Mouse (Mus musculus) small intestine, adult 2 months (tissue): Measurements from ENCODE around the gene Dock9. TPM values are rescaled to one million over a fixed set of nuclear protein-coding genes. Genes with fewer than 3 reads are reported as not detected.
A peak's percentile ranks its signal among the peaks of the same experiment; 100 is the strongest.

Source experiments
- H3K27ac ChIP-seq: fragments of 200-500 bp; 2 replicates; pipeline ENCODE4 v1.5.1; 2012; ENCODE audit warnings: low read depth, low read length, control low read depth, inconsistent platforms; ENCODE audit not compliant: insufficient read depth
- H3K27me3 ChIP-seq: fragments of 200-500 bp; 2 replicates; pipeline ENCODE4 v1.6.1; 2012; ENCODE audit warnings: mild to moderate bottlenecking, moderate library complexity, low read length, inconsistent platforms; ENCODE audit not compliant: control insufficient read depth, insufficient read depth
- H3K36me3 ChIP-seq: fragments of 200-500 bp; 2 replicates; pipeline ENCODE4 v1.6.1; 2012; ENCODE audit warnings: mild to moderate bottlenecking, low read length, control low read depth, inconsistent platforms; ENCODE audit not compliant: control insufficient read depth, insufficient read depth
- H3K4me1 ChIP-seq: fragments of 200-500 bp; 2 replicates; pipeline ENCODE4 v1.6.1; 2012; ENCODE audit warnings: low read length, inconsistent platforms, mixed read lengths; ENCODE audit not compliant: control insufficient read depth, insufficient read depth, insufficient read length
- H3K4me3 ChIP-seq: fragments of 200-500 bp; 2 replicates; pipeline ENCODE4 v1.5.1; 2012; ENCODE audit warnings: low read depth, mild to moderate bottlenecking, control low read depth, inconsistent platforms, low read length, moderate library complexity
- CTCF ChIP-seq: fragments of 200-500 bp; IDR thresholded peaks from 2 replicates; pipeline ENCODE4 v1.5.1; 2012; ENCODE audit warnings: low read depth, mild to moderate bottlenecking, control low read depth, inconsistent platforms, low read length, moderate library complexity, mixed read lengths; ENCODE audit not compliant: insufficient replicate concordance, insufficient read length; ENCODE audit errors: extremely low read depth
- POLR2A ChIP-seq: fragments of 200-500 bp; IDR thresholded peaks from 2 replicates; pipeline ENCODE4 v1.6.1; 2012; ENCODE audit warnings: low read depth, mild to moderate bottlenecking, control low read depth, inconsistent platforms, low read length, moderate library complexity
- WGBS: fragments of 180-500 bp; shearing (Covaris S2); methylation state at CpG from one replicate; pipeline ENCODE4 v1.1.7; 2018; 5-methylcytosine and 5-hydroxymethylcytosine counted together
- polyA plus RNA-seq: library from polyadenylated mRNA; depleted of rRNA; stranded (reverse); fragments of >200 nt; gene quantifications from 2 replicates; pipeline ENCODE4 v1.2.3, GENCODE M21; 2012

The Dock9 gene
- polyA plus RNA-seq, 1 experiment = 5.7 TPM

DNA sequence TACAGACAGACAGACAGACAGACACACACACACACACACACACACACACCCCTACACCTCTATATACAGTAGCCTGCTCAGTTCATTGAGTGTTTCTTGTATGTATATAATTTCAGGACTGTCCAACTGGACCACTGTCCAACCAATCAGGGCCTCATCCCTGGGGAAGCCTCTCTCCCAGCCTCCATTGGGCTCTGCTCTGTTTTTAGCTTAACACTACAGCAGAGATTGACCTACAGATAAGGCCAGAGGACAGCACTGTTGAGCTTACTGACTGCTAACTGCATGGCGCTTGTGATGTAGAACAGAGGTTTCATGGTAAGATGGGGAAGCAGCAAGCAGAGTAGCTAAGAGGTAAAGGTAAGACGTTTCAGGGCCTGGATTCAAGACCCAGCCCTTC is 5.7 kb downstream of the Dock9 start:
- H3K4me1 ChIP-seq = 0 out of 2 replicates have a peak, but pooled peaks cover 2% of the 10 kb centered on the region
- TF ChIP-seq POLR2A (no peak), CTCF (no peak)
- no peak overlapping the region for H3K4me3 ChIP-seq
- WGBS = 89% methylated on average over 2 of the region's 2 CpGs
- H3K36me3 ChIP-seq = no peaks in the 10 kb centered on the region
- no peaks in the 10 kb centered on the region for H3K27me3 ChIP-seq
- H3K27ac ChIP-seq = no peak overlapping the region

DNA sequence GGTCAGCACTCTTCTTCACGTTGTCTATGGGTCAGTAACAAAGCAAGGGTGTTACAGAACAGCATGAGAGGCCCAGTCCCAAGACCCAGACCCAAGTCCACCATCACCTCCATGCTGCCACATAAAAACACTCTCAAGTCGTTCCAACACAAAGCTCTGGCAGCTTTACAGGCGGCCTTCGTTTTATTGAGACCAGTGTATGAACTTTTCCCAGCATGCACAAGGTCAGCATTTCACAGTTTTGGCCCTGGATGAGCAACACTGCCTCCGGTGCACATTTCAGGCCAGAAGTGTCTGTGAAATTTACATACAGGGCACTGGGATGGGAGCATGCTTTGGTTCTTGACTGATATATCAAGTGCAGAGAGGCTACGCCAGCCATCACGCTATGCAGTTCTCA is 6.5 kb downstream of the Dock9 start:
- H3K4me1 ChIP-seq = no peaks in the 10 kb centered on the region
- TF ChIP-seq CTCF (no peak), POLR2A (no peak)
- no peak overlapping the region for H3K27ac ChIP-seq
- no peaks in the 10 kb centered on the region for H3K27me3 ChIP-seq
- WGBS = 76% methylated on average over 7 of the region's 7 CpGs
- no peak overlapping the region for H3K4me3 ChIP-seq
- no peaks in the 10 kb centered on the region for H3K36me3 ChIP-seq

DNA sequence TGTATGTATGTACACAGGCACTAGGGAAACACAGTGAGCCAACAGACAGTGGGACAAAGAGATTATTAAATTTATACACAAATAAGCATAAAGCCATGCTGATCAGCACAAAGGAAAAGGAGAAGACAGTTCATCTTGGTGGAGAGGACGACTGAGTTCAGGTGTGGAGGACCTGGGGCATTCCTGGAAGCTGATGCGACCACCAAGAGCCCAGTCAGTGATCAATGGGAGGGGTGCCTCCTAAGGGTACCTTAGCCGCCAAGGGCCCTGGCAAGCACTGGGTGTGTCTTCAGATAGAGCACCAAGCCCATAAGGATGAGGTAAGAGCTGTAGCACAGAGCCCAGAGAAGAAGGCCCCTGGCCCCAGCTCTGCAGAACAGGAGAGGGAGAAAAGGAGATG is 8.4 kb downstream of the Dock9 start:
- no peaks in the 10 kb centered on the region for H3K27me3 ChIP-seq
- 82% methylated on average over 3 of the region's 3 CpGs for WGBS
- no peaks in the 10 kb centered on the region for H3K36me3 ChIP-seq

DNA sequence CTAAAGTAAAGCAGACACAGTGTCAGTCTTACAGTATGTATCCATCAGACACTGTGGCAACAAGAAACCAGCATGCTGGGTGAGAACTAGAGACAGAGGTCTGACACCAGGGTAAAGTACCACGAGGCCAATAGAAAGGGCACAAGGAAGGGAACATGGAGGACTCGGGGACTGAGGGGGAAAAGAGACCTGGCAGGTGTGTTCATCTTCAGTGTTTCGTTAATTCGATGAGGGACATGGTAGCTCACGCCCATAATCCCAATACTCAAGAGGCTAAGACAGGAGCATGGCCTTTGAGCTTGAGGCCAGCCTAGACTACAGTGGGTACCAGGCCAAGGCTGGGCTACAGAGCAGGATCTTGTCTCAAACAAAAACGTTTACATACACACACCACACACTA is 9.2 kb downstream of the Dock9 start:
- no peak for TF ChIP-seq POLR2A
- TF ChIP-seq CTCF = no peak
- Histone ChIP-seq H3K27me3 (no peaks in the 10 kb centered on the region), H3K4me3 (no peak overlapping the region), H3K4me1 (no peaks in the 10 kb centered on the region), H3K27ac (no peak overlapping the region), H3K36me3 (no peaks in the 10 kb centered on the region)
- WGBS = 86% methylated on average over 6 of the region's 6 CpGs

More for the DNA sequence above, 8.4 kb downstream of the Dock9 start:
- Histone ChIP-seq H3K4me3 (no peak overlapping the region), H3K4me1 (no peaks in the 10 kb centered on the region), H3K27ac (no peak overlapping the region)
- TF ChIP-seq POLR2A (no peak), CTCF (no peak)

DNA sequence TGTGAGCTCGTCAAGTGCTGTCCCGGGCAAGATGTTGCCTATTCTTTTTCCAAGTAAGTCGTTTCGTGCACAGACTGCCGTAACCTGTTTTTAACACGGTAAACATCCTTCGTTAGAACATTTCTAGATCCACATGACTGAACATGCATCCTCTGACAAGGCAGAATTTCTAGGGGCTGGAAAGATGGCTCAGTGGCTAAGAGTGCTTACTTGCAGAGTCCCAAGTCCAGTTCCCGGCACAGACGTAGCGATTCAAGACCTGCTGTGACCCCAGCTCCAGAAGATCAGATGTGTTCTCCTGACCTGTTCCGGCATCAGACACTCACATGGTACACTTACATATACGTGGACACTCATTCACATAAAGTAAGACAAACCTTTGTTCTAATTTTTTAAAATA is 10.2 kb downstream of the Dock9 start:
- Histone ChIP-seq H3K4me3 (no peak overlapping the region), H3K36me3 (no peaks in the 10 kb centered on the region), H3K27me3 (no peaks in the 10 kb centered on the region), H3K27ac (no peak overlapping the region), H3K4me1 (no peaks in the 10 kb centered on the region)
- 92% methylated on average over 12 of the region's 12 CpGs for WGBS
- TF ChIP-seq CTCF = no peak
- TF ChIP-seq POLR2A = no peak

DNA sequence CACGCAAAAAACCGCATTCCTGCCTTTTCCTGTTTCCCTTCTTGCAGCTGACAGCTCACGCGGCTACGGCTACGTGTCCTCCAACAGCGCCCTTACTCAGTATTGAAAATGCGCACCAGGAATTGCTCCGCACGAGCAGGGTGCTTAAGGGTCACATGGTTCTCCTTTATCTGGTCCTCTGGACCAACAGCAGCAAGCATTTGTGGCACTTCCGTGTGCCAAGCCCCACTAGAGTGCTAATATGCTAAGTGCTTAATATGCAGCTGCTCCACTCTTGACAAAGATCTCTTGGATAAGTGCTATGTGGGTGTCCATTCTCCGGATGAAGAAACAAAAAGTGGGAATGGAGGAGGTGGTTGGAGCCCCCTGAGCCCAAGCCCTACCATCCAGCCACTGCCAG is 10.7 kb downstream of the Dock9 start:
- no peaks in the 10 kb centered on the region for H3K27me3 ChIP-seq
- H3K36me3 ChIP-seq = no peaks in the 10 kb centered on the region
- H3K4me3 ChIP-seq = no peak overlapping the region
- H3K4me1 ChIP-seq = no peaks in the 10 kb centered on the region
- no peak for TF ChIP-seq POLR2A
- TF ChIP-seq CTCF = no peak
- no peak overlapping the region for H3K27ac ChIP-seq
- 87% methylated on average over 12 of the region's 12 CpGs for WGBS

DNA sequence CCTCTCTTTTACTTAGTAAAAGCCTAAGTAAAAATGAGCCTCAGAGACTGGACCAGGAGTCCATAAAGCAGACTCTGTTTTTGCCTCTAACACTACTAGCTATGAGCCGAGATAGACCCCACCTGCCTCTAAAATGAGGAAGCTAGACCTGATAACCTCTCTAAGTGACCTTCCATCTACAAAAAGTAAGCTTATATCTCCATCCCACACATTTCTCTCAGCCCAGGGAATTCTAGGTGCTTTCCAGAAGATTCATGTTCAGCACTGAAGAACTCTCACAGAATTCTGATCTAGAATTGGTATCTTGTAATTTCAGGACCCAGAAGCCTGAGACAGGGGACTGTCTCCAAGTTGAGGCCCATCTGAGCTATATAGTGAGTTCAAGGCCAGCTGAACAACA is 12.2 kb downstream of the Dock9 start:
- 0 out of 2 replicates have a peak, but pooled peaks cover 2% of the 10 kb centered on the region for H3K4me1 ChIP-seq
- H3K27ac ChIP-seq = no peak overlapping the region
- H3K27me3 ChIP-seq = no peaks in the 10 kb centered on the region
- TF ChIP-seq CTCF (no peak), POLR2A (no peak)
- 53% methylated on average over 1 of the region's 1 CpGs for WGBS
- no peaks in the 10 kb centered on the region for H3K36me3 ChIP-seq
- H3K4me3 ChIP-seq = no peak overlapping the region

DNA sequence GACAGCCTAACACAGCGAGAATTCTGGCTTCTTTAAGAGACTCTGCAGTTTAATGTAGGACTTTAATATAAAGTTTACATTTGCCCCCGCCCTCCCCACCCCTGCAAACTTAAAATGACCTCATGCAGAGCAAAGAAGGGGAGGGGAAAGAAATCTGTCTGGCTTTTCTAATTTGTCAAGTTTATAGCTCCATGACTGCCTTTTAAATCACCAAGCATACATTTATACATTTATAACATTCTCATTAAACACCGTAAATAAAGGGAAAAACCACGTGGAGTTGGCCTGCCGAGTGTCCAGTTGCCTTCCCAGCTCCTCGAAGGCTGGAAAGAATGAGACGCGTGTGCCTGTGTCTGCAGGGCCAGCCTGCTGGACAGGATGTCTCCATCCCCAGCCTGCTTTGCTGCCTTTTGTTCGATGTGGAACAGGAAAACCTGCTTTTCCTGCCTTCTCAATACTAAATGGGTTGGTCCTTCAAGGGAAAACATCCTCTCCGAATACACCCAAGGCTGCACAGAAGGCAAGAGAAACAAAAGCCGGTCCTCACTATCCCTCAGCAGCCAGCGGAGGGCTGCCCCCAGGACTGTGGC is 16.6 kb downstream of the Dock9 start:
- no peak for TF ChIP-seq POLR2A
- TF ChIP-seq CTCF = no peak
- peak overlapping the region; percentile 17; the same call in 1 of the 2 replicates for H3K27ac ChIP-seq

More for the DNA sequence above, 16.6 kb downstream of the Dock9 start:
- 69% methylated on average over 12 of the region's 12 CpGs for WGBS
- H3K4me1 ChIP-seq = 0 out of 2 replicates have a peak, but pooled peaks cover 2% of the 10 kb centered on the region
- H3K27me3 ChIP-seq = no peaks in the 10 kb centered on the region
- no peak overlapping the region for H3K4me3 ChIP-seq
- H3K36me3 ChIP-seq = no peaks in the 10 kb centered on the region
